Mouse (Mus musculus): ENCODE results near the gene Runx1.

Gene Runx1

DNA sequence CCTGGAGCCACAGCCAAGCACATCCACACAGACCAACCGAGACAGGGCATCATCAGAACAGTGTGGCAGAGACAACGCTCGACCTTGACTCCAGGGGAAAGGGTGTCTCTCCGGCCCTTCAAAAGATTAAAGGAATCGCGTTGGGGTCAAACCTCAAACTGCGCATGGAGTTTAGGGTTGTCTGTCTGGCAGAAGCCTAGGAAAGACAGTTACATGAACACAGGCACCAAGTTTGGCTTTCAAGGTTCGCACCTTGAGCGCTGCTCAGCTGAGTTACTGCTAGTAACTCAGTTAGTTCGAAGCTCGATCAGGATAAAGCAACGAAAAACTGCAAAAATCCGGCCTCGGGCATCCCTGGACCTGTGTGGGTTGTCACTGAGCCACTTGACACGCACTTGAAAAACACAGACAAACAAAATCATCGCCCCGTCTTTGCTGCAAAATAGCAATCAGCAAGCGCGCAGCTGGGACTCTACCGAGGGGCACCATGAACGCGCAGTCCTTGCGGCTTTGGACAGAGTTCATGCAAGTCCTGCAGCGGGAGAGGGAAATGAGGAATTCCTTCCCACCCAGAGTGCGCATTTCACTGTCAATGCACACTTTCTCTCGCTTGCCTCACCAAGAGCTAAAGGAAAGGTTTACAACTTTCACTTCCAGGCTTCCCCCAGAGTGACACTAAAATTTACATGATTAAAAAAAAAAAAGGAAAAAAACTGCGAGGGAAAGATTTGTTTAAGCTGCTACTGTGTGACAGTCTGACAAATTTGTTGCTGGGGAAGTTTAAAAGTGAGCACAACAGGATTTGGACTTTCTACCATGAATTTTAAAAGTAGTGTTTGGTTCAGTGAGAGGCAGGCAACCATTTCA lies 126.2 kb downstream of the Runx1 start:
- no peak for DNase-seq (ENCODE audit: low read depth, low spot score)

GRCm38 (mm10) chr16:92698612-92698998 lies 127.3 kb downstream of the Runx1 start:
- DNase-seq (ENCODE audit: low read depth, low spot score), result peak; percentile 86

GRCm38 (mm10) chr16:92697737-92698611 lies 128.0 kb downstream of the Runx1 start:
- DNase-seq (ENCODE audit: low read depth, low spot score), result no peak

- peak; percentile 88 for DNase-seq (ENCODE audit: low read depth, low spot score)
These were observed 128.7 kb downstream of the Runx1 start for GRCm38 (mm10) chr16:92697227-92697736.

GRCm38 (mm10) chr16:92696411-92697015 lies 129.4 kb downstream of the Runx1 start:
- DNase-seq (ENCODE audit: low read depth, low spot score), result peak; percentile 57

GRCm38 (mm10) chr16:92695981-92696380 lies 130.0 kb downstream of the Runx1 start:
- no peak for DNase-seq (ENCODE audit: low read depth, low spot score)

DNA sequence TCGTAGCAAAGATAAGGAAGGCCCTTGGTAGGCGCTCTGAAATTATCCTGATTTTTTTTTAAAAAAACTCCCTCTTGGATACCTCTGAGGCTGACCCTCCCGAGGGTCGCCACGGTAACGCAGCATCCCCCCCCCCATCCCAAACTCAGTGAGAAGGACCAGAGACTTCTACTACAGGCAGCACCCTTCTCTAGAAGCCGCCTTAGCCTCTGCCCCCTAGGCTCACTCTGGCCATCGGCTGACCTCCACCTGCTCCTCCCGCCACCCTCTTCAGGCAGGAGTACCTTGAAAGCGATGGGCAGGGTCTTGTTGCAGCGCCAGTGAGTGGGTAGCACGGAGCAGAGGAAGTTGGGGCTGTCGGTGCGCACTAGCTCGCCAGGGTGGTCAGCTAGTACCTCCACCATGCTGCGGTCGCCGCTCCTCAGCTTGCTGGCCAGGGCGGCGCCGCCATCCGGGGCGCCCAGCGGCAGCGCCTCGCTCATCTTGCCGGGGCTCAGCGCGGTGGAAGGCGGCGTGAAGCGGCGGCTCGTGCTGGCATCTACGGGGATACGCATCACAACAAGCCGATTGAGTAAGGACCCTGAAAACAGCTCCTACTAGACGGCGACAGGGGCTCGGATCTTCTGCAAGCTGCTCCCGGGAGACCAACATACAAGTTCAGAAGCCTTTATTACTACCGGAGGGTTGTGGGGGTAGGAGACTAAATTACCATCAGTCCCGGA lies 130.6 kb downstream of the Runx1 start:
- no peak for DNase-seq (ENCODE audit: low read depth, low spot score)

DNA sequence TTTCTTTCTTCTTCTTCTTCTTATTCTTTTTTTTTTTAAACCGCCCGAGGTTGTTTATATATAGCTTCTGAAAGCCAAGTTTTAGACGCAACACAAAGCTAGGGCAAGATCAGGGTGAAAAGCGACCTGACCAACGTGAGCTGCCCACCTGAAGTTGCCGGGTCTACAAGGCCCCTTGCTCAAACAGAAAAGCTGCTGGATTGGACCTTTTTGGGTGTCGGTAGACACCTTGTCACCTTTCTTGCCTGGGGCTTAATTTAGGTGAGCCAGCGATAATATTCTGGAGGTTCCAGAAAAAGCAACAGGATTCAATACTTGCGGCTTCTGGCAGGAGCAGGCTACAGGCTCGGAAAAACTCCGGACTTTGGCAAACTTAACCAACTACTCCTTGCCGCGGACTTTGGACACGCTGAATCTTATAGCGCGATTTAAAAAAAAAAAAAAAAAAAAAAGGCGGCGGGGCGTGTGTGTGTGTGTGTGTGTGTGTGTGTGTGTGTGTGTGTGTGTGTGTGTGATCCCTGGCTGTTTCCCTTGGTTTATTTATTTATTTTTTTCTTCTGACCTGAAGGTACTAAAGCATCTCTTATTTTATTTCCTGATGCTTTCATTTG lies 131.3 kb downstream of the Runx1 start:
- no peak for DNase-seq (ENCODE audit: low read depth, low spot score)

- DNase-seq (ENCODE audit: low read depth, low spot score), result no peak
These were observed 135.2 kb downstream of the Runx1 start for GRCm38 (mm10) chr16:92690759-92691158.

DNA sequence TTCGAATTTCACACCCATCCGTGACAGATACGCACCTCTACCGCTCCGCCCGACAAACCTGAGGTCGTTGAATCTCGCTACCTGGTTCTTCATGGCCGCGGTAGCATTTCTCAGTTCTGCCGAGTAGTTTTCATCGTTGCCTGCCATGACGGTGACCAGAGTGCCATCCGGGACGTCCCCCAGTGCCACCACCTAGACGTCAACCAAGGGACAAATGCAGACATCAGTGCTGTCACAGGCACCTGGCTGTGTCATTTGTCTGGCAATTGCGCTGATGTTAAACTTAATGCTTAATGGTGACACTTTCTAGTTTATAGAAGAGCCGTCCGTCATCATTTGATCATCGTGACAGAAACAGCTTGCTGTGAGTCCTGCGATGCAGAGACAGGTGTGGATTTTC lies 137.0 kb downstream of the Runx1 start:
- no peak for DNase-seq (ENCODE audit: low read depth, low spot score)

- no peak for DNase-seq (ENCODE audit: low read depth, low spot score)
These were observed 139.0 kb downstream of the Runx1 start for GRCm38 (mm10) chr16:92686978-92687377.

DNA sequence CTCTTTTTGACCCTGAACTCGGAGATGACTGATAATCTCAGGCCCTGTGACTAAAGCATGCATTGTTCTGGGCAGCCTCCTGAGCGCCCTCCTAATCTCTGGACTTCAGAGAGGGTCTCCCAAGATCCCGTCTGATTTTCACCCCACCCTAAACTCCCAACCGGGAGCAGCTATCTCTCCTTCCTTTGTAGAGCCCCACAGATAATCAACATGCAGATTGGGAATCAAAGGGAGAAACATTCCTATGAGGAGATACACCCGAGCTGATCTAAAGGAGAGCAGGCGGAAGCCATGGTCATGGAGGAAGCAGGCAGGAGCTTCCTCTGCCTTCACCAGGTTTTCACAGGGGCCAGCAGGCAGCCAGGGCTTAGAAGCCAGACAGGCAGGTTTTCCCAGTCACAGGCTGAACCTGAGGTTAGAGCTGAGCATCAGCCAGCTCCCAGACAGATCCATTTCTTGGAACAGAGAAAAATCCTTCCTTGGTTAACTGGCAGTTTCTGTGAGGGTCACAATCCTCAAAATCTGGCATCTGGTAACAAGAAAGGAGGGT lies 140.1 kb downstream of the Runx1 start:
- DNase-seq (ENCODE audit: low read depth, low spot score), result no peak

- DNase-seq (ENCODE audit: low read depth, low spot score), result no peak
These were observed 141.3 kb downstream of the Runx1 start for GRCm38 (mm10) chr16:92684423-92685211.

DNA sequence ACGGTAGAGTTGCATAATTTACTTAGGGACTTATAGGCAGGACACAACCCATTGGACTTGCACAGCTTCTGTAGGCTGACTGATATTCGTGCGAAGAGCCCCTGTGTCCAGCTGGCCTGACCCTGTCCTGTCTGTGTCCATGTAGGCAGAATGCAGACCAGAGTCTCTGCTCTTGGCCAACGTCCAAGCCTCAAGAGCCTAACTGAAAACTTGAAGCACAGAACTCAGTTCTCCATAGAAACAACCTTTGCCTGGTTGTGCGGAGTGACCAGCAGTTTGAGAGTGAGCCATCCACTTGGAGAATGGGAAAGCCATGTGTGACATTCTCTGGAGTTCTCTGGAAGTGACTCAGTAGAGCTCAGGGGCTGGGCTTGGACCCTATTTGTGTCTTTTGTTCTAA lies 149.3 kb downstream of the Runx1 start:
- no peak for DNase-seq (ENCODE audit: low read depth, low spot score)

- DNase-seq (ENCODE audit: low read depth, low spot score), result no peak
These were observed 150.3 kb downstream of the Runx1 start for GRCm38 (mm10) chr16:92675677-92676076.

DNA sequence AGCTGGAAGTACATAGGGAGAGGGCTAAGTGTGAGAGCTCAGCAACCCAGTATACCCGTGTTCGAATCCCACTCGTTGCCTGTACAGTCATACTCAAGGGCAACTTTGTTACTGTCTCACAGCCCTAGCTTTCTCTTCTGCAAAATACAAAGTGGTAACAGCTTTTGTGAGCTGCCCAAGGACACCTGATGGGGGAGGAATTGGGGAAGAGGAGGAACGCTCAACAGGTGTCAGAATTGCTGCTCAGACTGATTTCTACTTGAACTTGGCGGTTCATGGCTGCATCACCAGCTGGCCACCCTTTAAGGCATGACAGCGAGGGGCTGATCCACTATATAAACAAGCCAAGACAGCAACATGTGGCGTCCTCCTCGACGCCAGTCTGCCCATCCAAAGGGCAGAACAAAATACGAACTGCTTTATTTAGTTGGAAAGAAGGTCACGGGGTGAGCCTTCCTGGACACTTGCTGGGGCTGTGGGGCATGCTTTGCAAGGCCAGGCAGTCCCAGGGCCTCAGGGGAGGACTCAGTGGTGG lies 151.0 kb downstream of the Runx1 start:
- DNase-seq (ENCODE audit: low read depth, low spot score), result no peak

DNA sequence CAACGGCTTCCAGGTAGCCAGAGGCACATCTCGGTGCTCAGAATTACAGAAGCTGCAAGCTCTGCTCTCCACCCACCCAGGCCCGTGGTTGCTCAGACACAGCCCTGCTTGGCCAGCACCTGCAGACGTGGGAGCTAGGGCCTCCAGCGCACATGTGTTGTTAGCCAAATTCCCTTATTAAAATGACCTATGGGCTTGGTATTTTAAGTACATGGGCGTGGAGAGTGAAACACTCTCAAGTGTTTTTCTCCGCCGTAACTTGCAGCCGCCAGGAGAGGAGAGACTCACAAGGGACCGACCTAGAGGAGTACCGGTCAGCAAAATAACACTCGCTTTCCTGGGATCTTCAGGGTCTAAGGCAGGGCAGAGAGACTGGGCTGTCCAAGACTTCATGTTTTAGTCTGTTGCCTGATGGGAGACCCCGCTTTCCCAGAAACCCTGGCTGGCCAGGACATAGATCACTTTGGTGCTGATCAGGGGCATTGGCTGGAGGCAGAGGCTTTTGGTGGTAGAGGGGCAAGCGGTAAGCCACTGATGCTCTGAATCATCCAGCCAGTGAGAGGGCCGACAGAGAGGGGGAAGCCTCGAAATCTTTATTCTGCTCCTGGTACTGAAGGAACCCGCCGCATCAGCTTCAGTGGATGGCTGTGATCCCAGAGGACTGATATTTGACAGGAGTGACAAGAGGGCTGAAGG lies 151.7 kb downstream of the Runx1 start:
- DNase-seq (ENCODE audit: low read depth, low spot score), result no peak

- no peak for DNase-seq (ENCODE audit: low read depth, low spot score)
These were observed 157.1 kb downstream of the Runx1 start for GRCm38 (mm10) chr16:92668807-92669206.

- no peak for DNase-seq (ENCODE audit: low read depth, low spot score)
These were observed 164.2 kb downstream of the Runx1 start for GRCm38 (mm10) chr16:92661757-92662156.

All from skeletal muscle tissue, adult 2 months (tissue).